Mouse (Mus musculus): ENCODE data around the gene Smap2. TPM values are rescaled to one million over a fixed set of nuclear protein-coding genes. Genes with fewer than 3 reads are reported as not detected.
A peak's percentile ranks its signal among the peaks of the same experiment; 100 is the strongest.

Gene Smap2
- total and polyA plus RNA-seq, 3 experiments, result 26.7 to 49.6 (median 44.2) TPM

DNA sequence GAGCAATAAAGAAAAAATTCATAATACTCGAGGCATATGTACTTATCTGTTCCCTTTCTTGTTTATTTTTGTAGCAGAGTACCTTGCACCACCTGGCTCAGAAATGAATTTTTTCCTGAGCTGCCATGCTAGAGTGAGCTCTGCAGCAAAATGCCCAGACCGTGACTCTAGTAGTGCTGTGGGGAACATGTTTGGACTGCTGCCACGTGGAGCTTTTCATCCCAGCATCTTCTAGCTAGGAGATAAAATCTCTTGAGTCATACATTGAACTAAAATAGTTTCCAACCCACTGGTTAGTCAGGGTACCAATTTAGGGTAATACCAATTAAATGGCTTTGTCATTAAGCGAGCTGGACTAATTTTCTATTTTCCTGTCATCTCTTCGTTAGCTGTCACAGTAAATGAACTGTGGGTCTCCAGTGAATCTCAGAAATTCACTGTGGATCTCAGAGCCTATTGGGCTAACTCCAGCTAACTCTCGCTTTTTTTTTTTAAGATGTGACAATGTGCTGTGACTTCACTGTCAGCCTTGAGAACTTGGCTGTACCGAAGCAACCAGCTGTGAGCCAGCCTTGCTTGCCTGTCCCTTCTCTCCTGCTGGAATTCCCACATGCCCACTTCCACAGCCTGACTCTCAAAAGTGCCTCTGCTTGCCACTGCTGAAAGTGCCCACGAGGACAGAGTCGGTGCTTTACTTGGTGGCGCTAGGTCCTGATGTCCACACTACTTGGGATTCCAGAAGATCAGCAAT, 3.2 kb upstream of the Smap2 start:
- peaks cover 1% of the 10 kb centered on the region; the same call in 1 of the 2 replicates for H3K4me1 ChIP-seq (ENCODE audit: control insufficient read depth, insufficient read depth, low read length)
- intact Hi-C loops (cut with DNase I), result no loop called here
- H3K27me3 ChIP-seq (ENCODE audit: control insufficient read depth, insufficient read depth, low read length), result no peaks in the 10 kb centered on the region
- TF ChIP-seq POLR2A (IDR thresholded peaks at IDR 0.05; ENCODE audit: insufficient read depth, low read depth, low read length) (no peak), EP300 (IDR thresholded peaks at IDR 0.05; ENCODE audit: insufficient read depth, low read depth, low read length) (no peak), CTCF (IDR thresholded peaks at IDR 0.05) (no peak)
- DNase-seq, result no peak
- no peak overlapping the region for H3K27ac ChIP-seq
- H3K9ac ChIP-seq (ENCODE audit: low read depth, low read length), result no peak overlapping the region
- no peaks in the 10 kb centered on the region for H3K36me3 ChIP-seq (ENCODE audit: control insufficient read depth, insufficient read depth, low read length)
- no peak overlapping the region for H3K4me3 ChIP-seq
- H3K79me2 ChIP-seq (replicated peaks; ENCODE audit: control insufficient read depth, insufficient read depth, low read length), result peaks cover 2% of the 10 kb centered on the region; the same call in 1 of the 2 replicates
- 62% methylated on average over 10 of the region's 10 CpGs for WGBS

DNA sequence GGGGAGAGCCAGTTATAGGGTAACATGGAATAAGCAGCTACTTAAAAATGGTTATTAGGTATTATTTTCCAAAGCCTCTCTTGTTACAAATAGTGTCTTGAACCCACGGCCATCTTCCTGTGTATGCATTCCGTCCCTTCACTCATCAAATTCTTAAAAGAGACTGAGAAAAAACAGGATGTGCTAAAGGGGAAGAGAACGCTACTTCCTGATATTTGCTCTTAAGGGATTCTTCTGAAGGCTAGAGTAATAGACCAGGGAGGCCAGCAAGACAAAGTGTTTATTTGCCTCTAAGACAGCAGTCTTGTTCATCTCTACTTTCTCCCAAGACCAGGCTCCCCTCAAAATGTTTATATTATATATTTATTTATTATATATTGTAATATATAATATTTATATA, 1.2 kb upstream of the Smap2 start:
- Histone ChIP-seq H3K27ac (no peak overlapping the region), H3K4me1 (ENCODE audit: control insufficient read depth, insufficient read depth, low read length) (peaks cover 1% of the 10 kb centered on the region; the same call in 1 of the 2 replicates), H3K79me2 (replicated peaks; ENCODE audit: control insufficient read depth, insufficient read depth, low read length) (peaks cover 2% of the 10 kb centered on the region; the same call in 1 of the 2 replicates), H3K9ac (ENCODE audit: low read depth, low read length) (no peak overlapping the region), H3K4me3 (no peak overlapping the region), H3K36me3 (ENCODE audit: control insufficient read depth, insufficient read depth, low read length) (0 out of 2 replicates have a peak, but pooled peaks cover 3% of the 10 kb centered on the region), H3K27me3 (ENCODE audit: control insufficient read depth, insufficient read depth, low read length) (no peaks in the 10 kb centered on the region)
- intact Hi-C loops (cut with DNase I), result loop anchor here (5.0 to 10.0 kb wide), 3 partner anchors 79 to 1867 kb away; partner anchors contain the start of genes Cap1, Rlf and Zmpste24
- TF ChIP-seq CTCF (IDR thresholded peaks at IDR 0.05), result no peak
- TF ChIP-seq POLR2A (IDR thresholded peaks at IDR 0.05; ENCODE audit: insufficient read depth, low read depth, low read length), result no peak
- TF ChIP-seq EP300 (IDR thresholded peaks at IDR 0.05; ENCODE audit: insufficient read depth, low read depth, low read length), result no peak
- no peak for DNase-seq
- WGBS, result 60% methylated on average over 3 of the region's 3 CpGs

DNA sequence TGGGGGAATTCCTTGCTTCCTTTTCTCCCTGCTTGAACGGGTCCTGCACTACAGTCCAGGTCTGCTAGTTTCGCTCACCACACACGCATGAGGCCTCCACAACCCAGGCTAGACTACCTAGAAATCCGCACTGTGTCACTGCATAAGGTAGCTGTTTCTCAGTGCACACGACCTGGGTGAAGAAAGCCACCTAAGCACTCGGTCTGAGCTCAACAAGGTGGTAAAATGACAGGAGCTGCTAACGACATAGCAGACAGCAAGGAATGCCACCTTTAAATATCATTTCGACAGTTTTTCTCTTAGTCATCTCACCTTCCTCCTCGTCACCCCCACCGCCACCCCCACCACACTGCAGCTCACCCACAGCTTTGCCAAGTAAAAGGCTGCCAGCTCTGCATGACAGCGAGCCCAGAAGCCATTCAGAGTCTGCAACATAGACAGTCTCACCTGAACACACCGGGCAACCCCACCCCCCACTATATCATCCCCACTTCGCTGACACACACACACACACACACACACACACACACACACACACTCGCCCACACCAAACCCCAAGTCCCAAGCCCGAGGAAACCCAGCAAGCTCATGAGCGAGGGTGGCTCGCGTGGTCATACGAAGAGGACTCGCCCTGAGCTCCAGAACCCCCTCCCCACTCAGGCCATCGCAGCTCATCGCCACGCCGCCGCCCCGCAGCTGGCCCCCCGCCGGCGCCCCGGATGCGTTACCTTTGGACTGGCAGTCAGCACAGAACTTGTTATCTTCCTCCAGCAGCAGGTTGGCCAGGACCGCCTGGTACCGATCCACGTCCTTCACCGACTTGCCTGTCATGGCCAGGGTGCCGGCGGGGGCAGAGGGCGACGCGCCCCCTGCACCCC, 787 bp downstream of the Smap2 start:
- TF ChIP-seq EP300 (IDR thresholded peaks at IDR 0.05; ENCODE audit: insufficient read depth, low read depth, low read length) (no peak), POLR2A (IDR thresholded peaks at IDR 0.05; ENCODE audit: insufficient read depth, low read depth, low read length) (no peak), CTCF (IDR thresholded peaks at IDR 0.05) (no peak)
- H3K36me3 ChIP-seq (ENCODE audit: control insufficient read depth, insufficient read depth, low read length), result 0 out of 2 replicates have a peak, but pooled peaks cover 3% of the 10 kb centered on the region
- intact Hi-C loops (cut with DNase I), result loop anchor here (5.0 to 10.0 kb wide), 3 partner anchors 81 to 1869 kb away; partner anchors contain the start of genes Cap1, Rlf and Zmpste24
- H3K4me1 ChIP-seq (ENCODE audit: control insufficient read depth, insufficient read depth, low read length), result peaks cover 1% of the 10 kb centered on the region; the same call in 1 of the 2 replicates
- peak in 1 of 2 experiments; percentile 35 for DNase-seq
- H3K27ac ChIP-seq, result peak overlapping the region; percentile 94
- peaks cover 3% of the 10 kb centered on the region for H3K79me2 ChIP-seq (replicated peaks; ENCODE audit: control insufficient read depth, insufficient read depth, low read length)
- WGBS, result 2% methylated on average over 40 of the region's 40 CpGs
- no peaks in the 10 kb centered on the region for H3K27me3 ChIP-seq (ENCODE audit: control insufficient read depth, insufficient read depth, low read length)
- H3K9ac ChIP-seq (ENCODE audit: low read depth, low read length), result peak overlapping the region; percentile 76
- peak overlapping the region; percentile 79 for H3K4me3 ChIP-seq

DNA sequence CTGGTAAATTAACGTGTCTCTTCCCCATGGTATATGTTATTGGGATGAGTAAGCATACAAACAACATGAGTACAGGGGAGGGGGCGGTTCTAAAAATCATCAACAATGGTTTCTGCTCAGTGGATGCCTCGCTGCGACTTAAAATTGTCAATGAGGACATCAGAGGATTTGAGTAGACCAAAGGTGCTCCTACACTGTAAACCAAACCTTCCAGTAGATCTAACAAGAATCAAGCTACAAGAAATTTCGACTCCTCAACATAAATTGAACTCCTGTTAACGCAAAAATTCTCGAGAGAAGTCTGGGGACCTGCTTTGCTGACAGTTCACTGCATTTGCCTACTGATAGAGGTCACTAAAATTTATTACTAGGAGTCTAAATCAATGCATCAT, 1.8 kb downstream of the Smap2 start:
- WGBS, result 69% methylated on average over 7 of the region's 7 CpGs
- Histone ChIP-seq H3K4me1 (ENCODE audit: control insufficient read depth, insufficient read depth, low read length) (peaks cover 3% of the 10 kb centered on the region), H3K27me3 (ENCODE audit: control insufficient read depth, insufficient read depth, low read length) (no peaks in the 10 kb centered on the region), H3K79me2 (replicated peaks; ENCODE audit: control insufficient read depth, insufficient read depth, low read length) (peaks cover 4% of the 10 kb centered on the region), H3K4me3 (no peak overlapping the region), H3K36me3 (ENCODE audit: control insufficient read depth, insufficient read depth, low read length) (peaks cover 3% of the 10 kb centered on the region; the same call in 1 of the 2 replicates), H3K27ac (no peak overlapping the region), H3K9ac (ENCODE audit: low read depth, low read length) (no peak overlapping the region)
- TF ChIP-seq EP300 (IDR thresholded peaks at IDR 0.05; ENCODE audit: insufficient read depth, low read depth, low read length), result no peak
- TF ChIP-seq POLR2A (IDR thresholded peaks at IDR 0.05; ENCODE audit: insufficient read depth, low read depth, low read length), result no peak
- TF ChIP-seq CTCF (IDR thresholded peaks at IDR 0.05), result no peak
- DNase-seq, result no peak
- intact Hi-C loops (cut with DNase I), result loop anchor here (5.0 to 10.0 kb wide), 3 partner anchors 82 to 1870 kb away; partner anchors contain the start of genes Cap1, Rlf and Zmpste24

DNA sequence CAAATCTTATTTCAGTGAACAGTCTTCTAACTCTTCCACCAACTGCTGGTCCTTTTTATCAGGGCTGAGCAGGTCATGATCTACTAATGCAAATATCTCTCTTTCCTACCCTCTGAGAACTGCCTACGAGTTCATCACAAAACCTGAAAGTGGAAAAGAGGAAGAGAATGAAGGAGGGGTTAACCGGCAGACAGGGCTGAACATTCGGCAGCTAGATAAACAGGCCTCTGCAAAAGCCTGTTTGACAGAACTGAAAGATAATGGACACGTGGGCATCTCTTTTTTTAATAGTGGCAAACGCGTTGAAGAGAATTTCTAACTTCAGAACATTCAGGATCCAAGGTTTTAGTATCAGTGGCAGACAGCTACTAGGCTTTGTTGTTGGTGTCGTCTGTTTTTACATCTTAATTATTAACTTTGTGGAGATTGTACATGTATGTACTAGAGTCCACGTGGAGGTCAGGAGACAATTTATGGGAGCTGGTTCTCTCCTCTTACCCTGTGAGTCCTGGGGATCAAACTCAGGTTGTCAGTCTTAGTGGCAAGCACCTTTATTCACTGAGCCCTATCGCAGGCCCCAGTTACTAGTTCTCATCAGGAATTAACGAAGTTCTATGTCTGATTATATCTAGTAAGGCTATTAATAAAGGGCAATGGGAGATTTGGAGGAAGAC, 2.3 kb downstream of the Smap2 start:
- intact Hi-C loops (cut with DNase I), result loop anchor here (5.0 to 10.0 kb wide), 3 partner anchors 83 to 1870 kb away; partner anchors contain the start of genes Cap1, Rlf and Zmpste24
- H3K4me1 ChIP-seq (ENCODE audit: control insufficient read depth, insufficient read depth, low read length), result peaks cover 4% of the 10 kb centered on the region
- H3K36me3 ChIP-seq (ENCODE audit: control insufficient read depth, insufficient read depth, low read length), result peaks cover 3% of the 10 kb centered on the region; the same call in 1 of the 2 replicates
- DNase-seq, result no peak
- no peak overlapping the region for H3K4me3 ChIP-seq
- TF ChIP-seq POLR2A (IDR thresholded peaks at IDR 0.05; ENCODE audit: insufficient read depth, low read depth, low read length) (no peak), CTCF (IDR thresholded peaks at IDR 0.05) (no peak), EP300 (IDR thresholded peaks at IDR 0.05; ENCODE audit: insufficient read depth, low read depth, low read length) (no peak)
- no peaks in the 10 kb centered on the region for H3K27me3 ChIP-seq (ENCODE audit: control insufficient read depth, insufficient read depth, low read length)
- WGBS, result 44% methylated on average over 10 of the region's 10 CpGs
- no peak overlapping the region for H3K27ac ChIP-seq
- H3K9ac ChIP-seq (ENCODE audit: low read depth, low read length), result no peak overlapping the region
- peaks cover 6% of the 10 kb centered on the region for H3K79me2 ChIP-seq (replicated peaks; ENCODE audit: control insufficient read depth, insufficient read depth, low read length)

All from heart, adult 2 months (tissue).